Mouse (Mus musculus): Measurements from ENCODE around the gene Skap2.

Gene Skap2

DNA sequence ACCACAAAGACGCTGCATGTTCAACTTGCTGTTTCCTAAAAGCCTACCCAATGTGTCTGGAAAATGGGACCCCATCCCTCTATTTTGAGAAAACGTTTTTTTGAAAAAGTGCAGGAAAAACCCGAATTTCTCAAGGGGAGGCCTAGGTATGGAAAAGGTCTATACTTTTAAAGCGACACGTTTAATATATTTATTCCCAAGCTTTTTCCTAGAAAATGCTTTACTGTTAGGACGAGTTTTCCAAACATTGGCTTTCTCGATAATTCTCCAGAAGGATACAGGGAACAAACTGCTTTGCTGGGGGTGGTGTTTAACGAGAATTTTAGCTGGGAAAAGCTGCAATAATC, 6.8 kb downstream of the Skap2 start:
- DNase-seq (ENCODE audit: low spot score): no peak

DNA sequence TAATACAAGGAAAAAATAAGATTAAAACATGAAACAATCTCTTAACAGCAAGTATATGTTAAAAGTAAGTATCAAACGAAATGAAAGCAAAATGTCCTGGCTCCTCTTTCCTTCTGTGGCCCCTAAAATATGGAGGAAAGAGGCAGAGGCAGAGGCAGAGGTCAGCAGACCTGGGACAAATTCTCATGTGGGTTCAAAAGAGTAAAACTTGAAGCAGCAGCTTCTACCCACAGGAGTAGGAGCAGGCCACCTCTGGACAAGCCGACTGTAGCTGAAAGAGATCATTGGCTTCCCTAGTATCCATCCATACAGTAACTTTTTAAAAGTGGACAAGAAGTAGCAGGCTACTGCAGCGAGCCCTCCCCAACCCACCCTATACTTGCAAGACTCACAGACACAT, 7.4 kb downstream of the Skap2 start:
- DNase-seq (ENCODE audit: low spot score): no peak

DNA sequence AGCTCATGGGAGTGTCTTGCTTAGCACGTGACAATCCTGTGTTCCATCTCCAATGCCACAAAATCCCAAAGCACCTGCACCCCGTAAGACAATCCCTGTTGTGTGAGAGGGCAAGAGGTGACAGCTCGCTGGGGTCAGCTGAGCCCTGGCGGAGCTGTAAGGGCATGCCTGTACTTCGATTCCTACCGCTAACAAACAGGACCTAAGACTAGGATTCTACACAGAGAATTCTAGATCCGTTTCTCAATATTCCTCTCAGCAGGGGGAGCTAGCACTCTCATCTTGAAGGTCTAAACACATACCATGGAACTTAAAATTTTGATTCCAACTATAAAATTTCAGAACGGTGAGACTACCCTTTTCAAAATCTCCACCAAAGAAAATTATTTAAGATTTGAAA, 9.7 kb downstream of the Skap2 start:
- no peak for DNase-seq (ENCODE audit: low spot score)

DNA sequence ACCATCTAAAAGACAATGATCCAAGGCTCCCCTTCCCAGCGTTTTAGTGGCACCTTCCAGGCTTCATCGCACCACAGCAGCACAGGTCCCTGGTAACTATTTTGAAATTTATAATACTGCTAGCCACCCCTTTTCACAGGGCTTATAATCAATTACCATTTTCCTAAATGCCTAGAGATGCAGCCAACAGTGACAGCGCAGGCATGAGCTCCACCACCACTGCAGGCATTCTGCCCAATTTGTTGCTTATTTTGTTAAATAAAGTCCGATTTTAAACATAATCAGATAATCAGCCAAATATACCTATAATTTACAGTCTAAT, 13.2 kb downstream of the Skap2 start:
- DNase-seq (ENCODE audit: low spot score): no peak

- DNase-seq (ENCODE audit: low spot score): no peak
Measured at GRCm38 (mm10) chr6:51998409-51999156, 13.8 kb downstream of the Skap2 start.

DNA sequence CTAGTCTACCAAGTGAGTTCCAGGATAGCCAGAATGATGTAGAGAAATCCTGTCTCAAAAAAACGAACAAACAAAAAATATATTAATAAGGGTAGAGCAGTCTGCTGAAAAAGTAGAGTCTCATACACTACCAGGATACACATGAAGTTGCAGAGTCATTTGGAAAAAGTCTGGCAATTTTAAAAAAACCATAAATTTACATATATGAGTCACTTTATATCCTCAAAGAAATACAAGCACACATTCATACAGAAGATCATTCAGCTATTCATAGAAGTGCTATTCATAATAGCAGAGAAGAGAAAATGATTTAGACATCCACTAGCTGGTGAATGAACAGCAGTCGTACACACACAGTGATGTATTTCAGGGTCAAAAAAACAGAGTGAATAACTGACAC, 24.4 kb downstream of the Skap2 start:
- no peak for DNase-seq (ENCODE audit: low spot score)

DNA sequence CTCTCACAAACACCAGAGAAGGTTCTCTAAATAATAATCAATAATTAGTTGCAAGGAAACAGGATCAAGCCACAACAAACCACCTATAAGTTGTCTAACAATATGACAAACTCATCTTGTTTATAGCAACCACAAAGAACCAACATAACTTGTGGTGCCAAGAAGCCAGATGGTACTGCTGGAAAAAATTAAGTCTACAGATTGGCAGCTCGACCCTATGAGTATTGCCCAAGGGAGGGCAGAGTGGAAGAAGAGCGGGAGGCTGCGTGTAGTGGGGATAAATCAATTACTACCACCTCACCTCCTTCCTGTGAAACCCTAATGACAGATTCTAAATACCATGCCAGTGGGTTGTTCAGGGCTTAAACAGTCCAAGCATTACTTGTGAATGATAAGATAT, 34.7 kb downstream of the Skap2 start:
- DNase-seq (ENCODE audit: low spot score): no peak

DNA sequence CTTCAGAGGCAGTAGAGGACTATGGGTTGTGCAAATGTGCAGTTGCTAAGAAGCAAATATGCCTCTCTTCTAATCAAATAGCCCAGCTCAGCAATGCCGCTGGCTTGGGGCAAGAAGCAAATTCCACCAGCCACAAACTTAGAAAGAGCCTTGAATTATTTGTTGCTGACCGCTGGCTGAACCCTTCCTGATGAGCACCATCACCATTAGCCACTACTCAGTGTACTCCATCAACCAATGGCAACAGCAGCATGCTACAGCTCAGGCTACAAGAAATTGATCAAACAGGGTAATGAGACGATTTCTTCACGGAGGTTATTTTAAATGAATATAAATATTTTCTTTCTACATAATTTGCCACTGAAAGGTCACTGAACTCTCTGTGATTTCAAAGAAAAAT, 36.6 kb downstream of the Skap2 start:
- DNase-seq (ENCODE audit: low spot score): no peak

GRCm38 (mm10) chr6:51958992-51959391, 53.4 kb downstream of the Skap2 start:
- DNase-seq (ENCODE audit: low spot score): no peak

- DNase-seq (ENCODE audit: low spot score): no peak
Measured at GRCm38 (mm10) chr6:51956048-51956792, 56.1 kb downstream of the Skap2 start.

DNA sequence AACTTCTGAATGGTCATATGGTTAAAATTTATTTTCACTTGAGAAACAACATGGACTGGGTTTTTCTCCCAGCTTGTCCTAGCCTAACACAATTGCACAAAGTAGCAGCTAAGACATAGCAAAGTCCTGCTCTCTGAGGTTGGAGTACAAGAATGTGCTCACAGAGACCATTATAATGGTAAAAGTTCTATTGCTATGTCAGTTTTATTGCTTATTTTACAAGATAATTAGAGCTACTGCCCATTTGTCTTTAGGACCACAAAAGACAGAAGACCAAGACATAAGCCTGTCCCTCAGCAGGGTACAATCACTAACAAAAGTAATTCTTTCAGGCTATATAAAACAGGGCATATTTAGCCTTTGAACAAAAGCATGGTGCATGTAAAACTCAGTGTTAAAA, 64.7 kb downstream of the Skap2 start:
- no peak for DNase-seq (ENCODE audit: low spot score)

DNA sequence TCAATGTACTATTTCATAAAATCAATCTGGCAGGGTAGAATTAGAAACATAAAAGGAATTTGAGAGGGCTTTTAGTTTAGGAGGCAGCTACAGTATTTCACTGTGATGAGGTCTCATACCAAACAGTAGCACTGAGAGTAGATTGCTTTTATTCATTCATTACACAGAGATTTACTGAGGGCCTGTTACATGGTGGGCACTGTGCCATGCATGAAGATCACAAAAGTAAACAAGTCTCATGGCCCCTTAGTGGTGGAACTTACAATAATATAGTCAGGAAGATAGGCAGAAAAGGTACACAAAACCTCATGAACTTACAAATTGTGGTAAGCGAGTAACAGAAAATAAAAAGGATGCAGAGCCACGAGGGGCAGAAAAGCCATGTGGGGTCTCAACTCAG, 67.4 kb downstream of the Skap2 start:
- DNase-seq (ENCODE audit: low spot score): no peak

- no peak for DNase-seq (ENCODE audit: low spot score)
Measured at GRCm38 (mm10) chr6:51933998-51934397, 78.4 kb downstream of the Skap2 start.

DNA sequence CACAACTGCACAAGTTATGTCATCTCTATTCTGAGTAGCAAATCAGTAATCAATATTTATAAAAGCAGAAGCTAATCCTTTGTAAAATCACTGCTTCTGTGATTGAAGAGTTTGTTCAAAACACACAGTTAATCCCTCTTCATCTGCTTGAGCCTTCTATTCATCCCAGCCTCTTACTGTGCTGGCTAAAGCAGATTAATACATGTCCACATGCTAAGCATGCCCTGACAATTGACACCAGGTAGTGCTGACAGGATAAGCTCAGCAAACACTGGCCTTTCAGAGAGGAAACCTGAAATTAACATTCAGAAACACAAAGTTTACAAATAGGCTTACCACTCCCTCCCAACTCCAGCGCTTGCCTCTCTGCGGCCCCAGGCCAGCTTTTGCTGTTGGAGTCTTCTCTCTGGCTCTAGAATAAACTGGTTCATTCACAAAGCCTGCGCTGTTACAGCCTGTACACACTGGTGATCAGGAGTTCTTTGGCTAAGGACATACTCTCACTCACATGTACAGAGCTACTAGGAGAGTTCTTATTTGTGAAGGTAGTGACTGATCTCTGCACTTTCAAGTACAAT, 79.2 kb downstream of the Skap2 start:
- no peak for DNase-seq (ENCODE audit: low spot score)

DNA sequence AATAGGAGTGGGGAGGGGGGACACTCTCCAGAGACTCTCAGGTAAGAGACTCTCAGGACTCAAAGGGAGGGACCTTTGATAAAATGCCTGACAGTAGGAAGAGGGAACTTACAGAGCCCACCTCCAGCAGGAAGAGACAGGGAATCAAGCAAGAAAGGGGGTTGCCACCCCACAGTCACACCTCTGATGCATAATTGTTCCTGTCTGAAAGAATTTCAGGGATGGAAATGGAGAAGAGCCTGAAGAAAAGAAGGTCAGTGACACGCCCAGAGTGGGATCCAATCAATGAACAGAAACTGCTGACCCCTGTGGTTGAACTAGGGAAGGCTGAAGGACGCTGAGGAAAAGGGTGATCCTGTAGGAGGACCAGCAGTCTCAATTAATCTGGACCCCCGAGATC, 85.2 kb downstream of the Skap2 start:
- DNase-seq (ENCODE audit: low spot score): no peak

GRCm38 (mm10) chr6:51921831-51922230, 90.5 kb downstream of the Skap2 start:
- DNase-seq (ENCODE audit: low spot score): no peak

GRCm38 (mm10) chr6:51908495-51908894, 103.9 kb downstream of the Skap2 start:
- DNase-seq (ENCODE audit: low spot score): no peak

- DNase-seq (ENCODE audit: low spot score): no peak
Measured at GRCm38 (mm10) chr6:51905659-51906058, 106.7 kb downstream of the Skap2 start.

GRCm38 (mm10) chr6:51901544-51901943, 110.8 kb downstream of the Skap2 start:
- no peak for DNase-seq (ENCODE audit: low spot score)

GRCm38 (mm10) chr6:51898318-51898994, 113.9 kb downstream of the Skap2 start:
- DNase-seq (ENCODE audit: low spot score): no peak

GRCm38 (mm10) chr6:51895753-51896152, 116.6 kb downstream of the Skap2 start:
- no peak for DNase-seq (ENCODE audit: low spot score)

DNA sequence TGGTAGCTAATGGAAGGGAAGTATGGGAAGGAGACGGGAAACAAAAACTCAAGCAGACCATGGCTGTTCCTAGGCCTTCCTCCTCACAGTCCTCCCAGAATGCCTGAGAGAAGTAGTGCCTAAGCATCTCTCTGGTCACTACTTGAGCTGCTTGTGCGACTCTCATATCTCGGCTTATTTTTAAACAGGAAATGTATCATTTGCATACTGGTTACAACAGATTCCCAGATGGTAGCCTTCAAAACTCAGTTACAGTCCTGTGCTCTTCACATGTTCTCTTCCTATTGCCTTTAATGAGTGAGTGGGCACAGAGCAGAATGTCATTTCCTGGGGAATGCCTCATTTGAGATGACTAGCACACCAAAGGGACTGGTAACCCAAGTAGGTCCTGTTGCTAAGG, 117.6 kb downstream of the Skap2 start:
- no peak for DNase-seq (ENCODE audit: low spot score)

- no peak for DNase-seq (ENCODE audit: low spot score)
Measured at GRCm38 (mm10) chr6:51890356-51890755, 122.0 kb downstream of the Skap2 start.

Measured in layer of hippocampus, adult 9-10 months (tissue).